Comparison of ENCODE assay signal across 17 mouse cellular contexts in genomic region chr13:96735175-96735574, GRCm38 (mm10). TPM values are rescaled to one million over a fixed set of nuclear protein-coding genes. Genes with fewer than 3 reads are reported as not detected.
A peak's percentile ranks its signal among the peaks of the same experiment; 100 is the strongest.
DNase-seq lines count a peak whose midpoint lies in the region; ATAC-seq and TF ChIP-seq lines count a peak whose summit lies in the region.
"Had no signal": no experiment of that assay in that cellular context is flagged by ENCODE, and none has a peak within 500 bp of the region (broad histone marks: within the 10 kb centered on the region; RNA-seq: fewer than 3 reads in every experiment).

No protein-coding gene starts in this region.

- H3K4me3 ChIP-seq in intestine, postnatal 0 days (ENCODE audit: low read depth, low read length): no peak overlapping the region
- H3K4me3 ChIP-seq in intestine, embryonic 16.5 days (ENCODE audit: low read length): no peak overlapping the region
- H3K4me3 ChIP-seq in lung, postnatal 0 days (ENCODE audit: low read depth, low read length): no peak overlapping the region
- H3K4me3 ChIP-seq: forebrain, embryonic 13.5 days; heart, embryonic 12.5 days; hindbrain, embryonic 13.5 days; limb, embryonic 15.5 days had no signal

- H3K27me3 ChIP-seq in intestine, postnatal 0 days (replicated peaks; ENCODE audit: control insufficient read depth, insufficient read depth, low read length): no peaks in the 10 kb centered on the region
- H3K27me3 ChIP-seq in intestine, embryonic 16.5 days (replicated peaks; ENCODE audit: control insufficient read depth, insufficient read depth, low read length): no peaks in the 10 kb centered on the region
- no peaks in the 10 kb centered on the region for H3K27me3 ChIP-seq in lung, postnatal 0 days (replicated peaks; ENCODE audit: insufficient read depth, low read length)
- H3K27me3 ChIP-seq in Patski: peaks cover 9% of the 10 kb centered on the region
- H3K27me3 ChIP-seq: forebrain, embryonic 13.5 days; heart, embryonic 12.5 days; hindbrain, embryonic 13.5 days; limb, embryonic 15.5 days had no signal

- no peak overlapping the region for H3K27ac ChIP-seq in intestine, postnatal 0 days (ENCODE audit: low read depth, low read length)
- no peak overlapping the region for H3K27ac ChIP-seq in intestine, embryonic 16.5 days (ENCODE audit: low read length)
- no peak overlapping the region for H3K27ac ChIP-seq in lung, postnatal 0 days (ENCODE audit: low read length)
- H3K27ac ChIP-seq: forebrain, embryonic 13.5 days; hindbrain, embryonic 13.5 days; limb, embryonic 15.5 days; macrophage had no signal

- WGBS in intestine, postnatal 0 days: 37% methylated on average over 1 of the region's 1 CpGs
- 43% methylated on average over 1 of the region's 1 CpGs for WGBS in intestine, embryonic 16.5 days
- WGBS in lung, postnatal 0 days: 31% methylated on average over 1 of the region's 1 CpGs

- H3K36me3 ChIP-seq in intestine, postnatal 0 days (ENCODE audit: control insufficient read depth, insufficient read depth): no peaks in the 10 kb centered on the region
- no peaks in the 10 kb centered on the region for H3K36me3 ChIP-seq in intestine, embryonic 16.5 days (ENCODE audit: control insufficient read depth, insufficient read depth, low read length)
- no peaks in the 10 kb centered on the region for H3K36me3 ChIP-seq in lung, postnatal 0 days (ENCODE audit: insufficient read depth, low read length)
- H3K36me3 ChIP-seq: heart, embryonic 12.5 days; hindbrain, embryonic 13.5 days; limb, embryonic 15.5 days had no signal

- TF ChIP-seq EP300 in lung, postnatal 0 days (IDR thresholded peaks at IDR 0.05): no peak

- H3K4me1 ChIP-seq in intestine, postnatal 0 days (replicated peaks; ENCODE audit: control insufficient read depth, insufficient read depth, low read length): no peaks in the 10 kb centered on the region
- H3K4me1 ChIP-seq in intestine, embryonic 16.5 days (ENCODE audit: control insufficient read depth, insufficient read depth, low read length): no peaks in the 10 kb centered on the region
- no peaks in the 10 kb centered on the region for H3K4me1 ChIP-seq in lung, postnatal 0 days (ENCODE audit: insufficient read depth, low read depth, low read length)
- H3K4me1 ChIP-seq: forebrain, embryonic 13.5 days; heart, embryonic 12.5 days; hindbrain, embryonic 13.5 days; limb, embryonic 15.5 days had no signal

- POLR2A ChIA-PET in Patski (lab: Charles Lee): interaction anchor here (0.6 kb wide), 1 partner anchor 21 kb away, joined by 3 read pairs; no protein-coding TSS in a partner anchor

- CTCF ChIA-PET in Patski (lab: Charles Lee): no interaction called here

- H3K9ac ChIP-seq in intestine, postnatal 0 days (ENCODE audit: low read depth, low read length): no peak overlapping the region
- H3K9ac ChIP-seq in intestine, embryonic 16.5 days (ENCODE audit: low read depth, low read length): no peak overlapping the region
- no peak overlapping the region for H3K9ac ChIP-seq in lung, postnatal 0 days (replicated peaks; ENCODE audit: low read depth)
- H3K9ac ChIP-seq: forebrain, embryonic 13.5 days; heart, embryonic 12.5 days; hindbrain, embryonic 13.5 days; limb, embryonic 15.5 days had no signal

- DNase-seq in lung, postnatal 0 days (ENCODE audit: low spot score): peak; percentile 6
- DNase-seq in lung, postnatal 25 days (ENCODE audit: low spot score): no peak
- DNase-seq in Patski (ENCODE audit: low read depth, low spot score): no peak
- DNase-seq in adrenal gland, adult 8-10 months: no peak
- no peak for DNase-seq in urinary bladder, adult 2 months (ENCODE audit: low spot score)
- DNase-seq: cerebellum, adult 9-11 months; gastrocnemius, postnatal 14 days had no signal

- H3K4me2 ChIP-seq in intestine, postnatal 0 days (replicated peaks; ENCODE audit: low read depth): no peak overlapping the region
- no peak overlapping the region for H3K4me2 ChIP-seq in intestine, embryonic 16.5 days (ENCODE audit: low read depth, low read length)
- no peak overlapping the region for H3K4me2 ChIP-seq in lung, postnatal 0 days (replicated peaks; ENCODE audit: low read depth, low read length)
- H3K4me2 ChIP-seq: forebrain, embryonic 13.5 days; heart, embryonic 12.5 days; hindbrain, embryonic 13.5 days; limb, embryonic 15.5 days had no signal

- in situ Hi-C loops in Patski (cut with MboI; ENCODE audit: low pct_unique_long_range_greater_than_20kb): loop anchor here (10.0 to 25.0 kb wide), 2 partner anchors 120 to 327 kb away; partner anchors contain the start of gene Fam169a

- no peak for ATAC-seq in intestine, postnatal 0 days
- ATAC-seq in intestine, embryonic 16.5 days: no peak
- no peak for ATAC-seq in lung, postnatal 0 days
- ATAC-seq in Patski: no peak
- ATAC-seq: forebrain, embryonic 13.5 days had no signal

- no peaks in the 10 kb centered on the region for H3K9me3 ChIP-seq in intestine, postnatal 0 days (ENCODE audit: control insufficient read depth)
- H3K9me3 ChIP-seq in intestine, embryonic 16.5 days (ENCODE audit: control insufficient read depth, low read length): no peaks in the 10 kb centered on the region
- no peaks in the 10 kb centered on the region for H3K9me3 ChIP-seq in lung, postnatal 0 days (ENCODE audit: low read length)
- H3K9me3 ChIP-seq: forebrain, embryonic 13.5 days; heart, embryonic 12.5 days; hindbrain, embryonic 13.5 days; limb, embryonic 15.5 days had no signal

- TF ChIP-seq CTCF in intestine, postnatal 0 days (IDR thresholded peaks at IDR 0.05; ENCODE audit: low read depth): peak; percentile 66
- peak; percentile 57 for TF ChIP-seq CTCF in lung, postnatal 0 days (IDR thresholded peaks at IDR 0.05)
- peak; percentile 56 for TF ChIP-seq CTCF in Patski (IDR thresholded peaks at IDR 0.05)

RNA-seq across cellular contexts. Expression of gene Ankrd31, which starts 12.9 kb away (rescaled TPM):
- polyA plus RNA-seq in intestine, postnatal 0 days (2015; fragmentation: Nextera tagmentation; extraction: Ambion mirVana): 0.04 TPM in 1 of 2 replicates, not detected in the other
- polyA plus RNA-seq in intestine, embryonic 16.5 days (2015; fragmentation: Nextera tagmentation; extraction: Ambion mirVana): 0.02 TPM in 2 replicates
- polyA plus RNA-seq in lung, postnatal 0 days (2015; fragmentation: Nextera tagmentation; extraction: Ambion mirVana): not detected in 2 replicates
- not detected for polyA plus RNA-seq in Patski (2021)
- total RNA-seq in adrenal gland, adult 8-10 months (2022): under 1 TPM in 1 of 4 experiments, not detected in 3; 0.12 TPM
- not detected in 2 replicates for polyA plus RNA-seq in urinary bladder, adult 2 months (2012; rRNA removed)
- total RNA-seq: gastrocnemius, postnatal 14 days had no signal
- polyA plus RNA-seq: embryonic facial prominence, embryonic 14.5 days; forebrain, embryonic 13.5 days; heart, embryonic 12.5 days; hindbrain, embryonic 13.5 days; kidney, embryonic 16.5 days; limb, embryonic 15.5 days; macrophage; neural tube, embryonic 14.5 days had no signal
